Mouse (Mus musculus) CH12.LX (cell line): ENCODE results near the gene Ccl22.

Experiments used
- BHLHE40 ChIP-seq: IDR thresholded peaks from 2 replicates; pipeline ENCODE4 v1.6.1; 2011; ENCODE audit warnings: mild to moderate bottlenecking, low read depth, low read length, improper control_type of control experiment
- CTCF ChIP-seq, 2 experiments: IDR thresholded peaks in 1 of 2; conservative IDR thresholded peaks in 1 of 2; 2 replicates each; pipeline ENCODE4 v1.5.1; 2011 to 2012; ENCODE audit warnings: low read depth in 2 of 2, low read length in 2 of 2, improper control_type of control experiment in 1 of 2, inconsistent platforms in 1 of 2, mild to moderate bottlenecking in 1 of 2, moderate library complexity in 1 of 2
- E2F4 ChIP-seq: IDR thresholded peaks from 2 replicates; pipeline ENCODE4 v1.6.1; 2011; ENCODE audit warnings: low read depth, low read length, improper control_type of control experiment; ENCODE audit not compliant: insufficient replicate concordance
- ELF1 ChIP-seq: IDR thresholded peaks from 2 replicates; pipeline ENCODE4 v1.6.1; 2014; ENCODE audit warnings: low read depth, mild to moderate bottlenecking, inconsistent platforms, low read length, improper control_type of control experiment
- GABPA ChIP-seq: IDR thresholded peaks from 2 replicates; pipeline ENCODE4 v1.6.1; 2012; ENCODE audit warnings: low read depth, low read length, improper control_type of control experiment, inconsistent platforms; ENCODE audit not compliant: insufficient replicate concordance
- MAFK ChIP-seq: IDR thresholded peaks from 2 replicates; pipeline ENCODE4 v1.6.1; 2011; ENCODE audit warnings: low read length, improper control_type of control experiment; ENCODE audit not compliant: insufficient replicate concordance
- MAX ChIP-seq: IDR thresholded peaks from 2 replicates; pipeline ENCODE4 v1.6.1; 2011; ENCODE audit warnings: low read length, improper control_type of control experiment
- MYC ChIP-seq: IDR thresholded peaks from 2 replicates; pipeline ENCODE4 v1.6.1; 2011; ENCODE audit warnings: low read depth, mild to moderate bottlenecking, improper control_type of control experiment, low read length
- POLR2A ChIP-seq: IDR thresholded peaks from 2 replicates; pipeline ENCODE4 v1.6.1; 2011; ENCODE audit warnings: low read depth, mild to moderate bottlenecking, improper control_type of control experiment, low read length
- SIN3A ChIP-seq: IDR thresholded peaks from 2 replicates; pipeline ENCODE4 v1.6.1; 2012; ENCODE audit warnings: low read length, improper control_type of control experiment, inconsistent platforms
- ZKSCAN1 ChIP-seq: IDR thresholded peaks from 2 replicates; pipeline ENCODE4 v1.6.1; 2012; ENCODE audit warnings: low read depth, inconsistent platforms, low read length, improper control_type of control experiment, borderline replicate concordance

DNA sequence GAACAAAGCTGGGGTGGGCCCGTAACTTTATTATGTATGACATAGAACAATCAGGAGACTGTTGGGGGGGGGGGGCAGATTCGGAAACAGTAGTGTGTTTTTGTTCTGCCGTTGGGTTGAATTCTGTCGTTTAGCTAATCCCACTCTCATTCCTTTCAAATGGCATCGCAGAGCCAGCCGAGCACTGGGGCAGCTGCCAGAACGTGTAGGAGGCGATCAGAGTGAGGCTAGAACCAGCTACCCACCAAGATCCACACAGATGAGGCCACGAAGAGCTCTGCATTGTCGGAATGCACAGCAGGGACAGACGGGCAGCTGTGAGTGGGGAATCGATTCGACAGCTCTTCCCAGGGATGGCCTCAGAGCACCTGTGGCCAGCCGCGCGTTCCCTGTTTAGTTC lies 46.0 kb upstream of the Ccl22 start:
- TF ChIP-seq CTCF (conservative IDR thresholded peaks at IDR 0.05 in 1 of 2, IDR thresholded peaks at IDR 0.05 in 1 of 2; ENCODE audit: low read depth in 2 of 2, low read length in 2 of 2) (no peak), ELF1 (no peak), MAX (no peak), POLR2A (no peak), BHLHE40 (no peak), GABPA (no peak), MAFK (no peak), E2F4 (no peak), MYC (no peak), ZKSCAN1 (no peak), SIN3A (no peak)
